Mouse (Mus musculus): ENCODE data around the gene Kcnq5. TPM values are rescaled to one million over a fixed set of nuclear protein-coding genes. Genes with fewer than 3 reads are reported as not detected.
A peak's percentile ranks its signal among the peaks of the same experiment; 100 is the strongest.

The Kcnq5 gene
- total and polyA plus RNA-seq, 2 experiments from 2014 or later, result 1.4 to 1.7 TPM

DNA sequence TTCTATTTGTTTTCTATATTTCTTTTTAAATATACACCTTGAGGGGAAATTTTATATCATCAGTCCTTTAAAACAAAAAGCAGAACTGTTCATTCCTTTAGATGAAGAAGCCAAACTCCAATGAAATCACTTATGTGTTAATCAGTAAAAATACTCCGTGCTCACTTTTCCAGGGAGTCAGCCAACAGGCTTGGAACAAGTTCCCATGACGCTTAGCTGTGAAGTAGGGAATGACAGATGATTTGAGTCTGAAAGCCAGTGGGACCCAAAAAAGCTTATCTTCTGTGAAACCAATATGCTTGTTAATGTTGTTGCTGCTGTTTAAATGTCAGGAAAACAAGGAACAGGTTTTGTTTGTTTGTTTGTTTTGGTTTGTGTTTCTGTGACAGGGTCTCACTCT is 326.3 kb downstream of the Kcnq5 start:
- TF ChIP-seq CTCF (IDR thresholded peaks at IDR 0.05; ENCODE audit: low read depth), result no peak
- TF ChIP-seq EP300 (IDR thresholded peaks at IDR 0.05; ENCODE audit: low read depth), result no peak
- Histone ChIP-seq H3K36me3 (replicated peaks; ENCODE audit: control insufficient read depth, insufficient read depth, low read length) (no peaks in the 10 kb centered on the region), H3K4me3 (ENCODE audit: low read depth, low read length) (no peak overlapping the region), H3K27ac (ENCODE audit: low read depth) (no peak overlapping the region), H3K9ac (replicated peaks; ENCODE audit: low read depth, low read length) (no peak overlapping the region), H3K27me3 (ENCODE audit: control insufficient read depth, insufficient read depth, low read length) (no peaks in the 10 kb centered on the region), H3K4me1 (ENCODE audit: control insufficient read depth, insufficient read depth) (no peaks in the 10 kb centered on the region), H3K4me2 (ENCODE audit: low read depth, low read length) (no peak overlapping the region), H3K9me3 (replicated peaks; ENCODE audit: control insufficient read depth, low read length) (no peaks in the 10 kb centered on the region)
- DNase-seq (ENCODE audit: low spot score) (peak; percentile 45), ATAC-seq (ENCODE audit: insufficient read depth, low read depth) (no peak)
- WGBS, result 30% methylated on average over 2 of the region's 2 CpGs

- DNase-seq (ENCODE audit: low spot score) (no peak), ATAC-seq (ENCODE audit: insufficient read depth, low read depth) (no peak)
- H3K27ac ChIP-seq (ENCODE audit: low read depth), result no peak overlapping the region
- H3K27me3 ChIP-seq (ENCODE audit: control insufficient read depth, insufficient read depth, low read length), result no peaks in the 10 kb centered on the region
- H3K9me3 ChIP-seq (replicated peaks; ENCODE audit: control insufficient read depth, low read length), result no peaks in the 10 kb centered on the region
- H3K4me2 ChIP-seq (ENCODE audit: low read depth, low read length), result no peak overlapping the region
- no peak overlapping the region for H3K4me3 ChIP-seq (ENCODE audit: low read depth, low read length)
- H3K9ac ChIP-seq (replicated peaks; ENCODE audit: low read depth, low read length), result no peak overlapping the region
- H3K36me3 ChIP-seq (replicated peaks; ENCODE audit: control insufficient read depth, insufficient read depth, low read length), result no peaks in the 10 kb centered on the region
- WGBS, result 39% methylated on average over 1 of the region's 1 CpGs
- H3K4me1 ChIP-seq (ENCODE audit: control insufficient read depth, insufficient read depth), result no peaks in the 10 kb centered on the region
- TF ChIP-seq CTCF (IDR thresholded peaks at IDR 0.05; ENCODE audit: low read depth) (no peak), EP300 (IDR thresholded peaks at IDR 0.05; ENCODE audit: low read depth) (no peak)
Measured at GRCm38 (mm10) chr1:21634013-21634412, 327.7 kb downstream of the Kcnq5 start.

- H3K36me3 ChIP-seq (replicated peaks; ENCODE audit: control insufficient read depth, insufficient read depth, low read length), result no peaks in the 10 kb centered on the region
- no peak for ATAC-seq (ENCODE audit: insufficient read depth, low read depth)
- TF ChIP-seq CTCF (IDR thresholded peaks at IDR 0.05; ENCODE audit: low read depth), result no peak
- TF ChIP-seq EP300 (IDR thresholded peaks at IDR 0.05; ENCODE audit: low read depth), result no peak
- H3K27ac ChIP-seq (ENCODE audit: low read depth), result no peak overlapping the region
- H3K27me3 ChIP-seq (ENCODE audit: control insufficient read depth, insufficient read depth, low read length), result no peaks in the 10 kb centered on the region
- no peak for DNase-seq (ENCODE audit: low spot score)
- WGBS, result 82% methylated on average over 2 of the region's 2 CpGs
- no peaks in the 10 kb centered on the region for H3K4me1 ChIP-seq (ENCODE audit: control insufficient read depth, insufficient read depth)
- no peak overlapping the region for H3K4me2 ChIP-seq (ENCODE audit: low read depth, low read length)
- H3K9ac ChIP-seq (replicated peaks; ENCODE audit: low read depth, low read length), result no peak overlapping the region
- H3K4me3 ChIP-seq (ENCODE audit: low read depth, low read length), result no peak overlapping the region
- H3K9me3 ChIP-seq (replicated peaks; ENCODE audit: control insufficient read depth, low read length), result no peaks in the 10 kb centered on the region
Measured at GRCm38 (mm10) chr1:21622455-21622854, 339.3 kb downstream of the Kcnq5 start.

GRCm38 (mm10) chr1:21622039-21622438 is 339.7 kb downstream of the Kcnq5 start:
- Histone ChIP-seq H3K4me1 (ENCODE audit: control insufficient read depth, insufficient read depth) (no peaks in the 10 kb centered on the region), H3K27ac (ENCODE audit: low read depth) (no peak overlapping the region), H3K27me3 (ENCODE audit: control insufficient read depth, insufficient read depth, low read length) (no peaks in the 10 kb centered on the region), H3K9ac (replicated peaks; ENCODE audit: low read depth, low read length) (no peak overlapping the region), H3K9me3 (replicated peaks; ENCODE audit: control insufficient read depth, low read length) (no peaks in the 10 kb centered on the region), H3K36me3 (replicated peaks; ENCODE audit: control insufficient read depth, insufficient read depth, low read length) (no peaks in the 10 kb centered on the region), H3K4me3 (ENCODE audit: low read depth, low read length) (no peak overlapping the region), H3K4me2 (ENCODE audit: low read depth, low read length) (no peak overlapping the region)
- DNase-seq (ENCODE audit: low spot score) (no peak), ATAC-seq (ENCODE audit: insufficient read depth, low read depth) (no peak)
- TF ChIP-seq CTCF (IDR thresholded peaks at IDR 0.05; ENCODE audit: low read depth), result no peak
- no peak for TF ChIP-seq EP300 (IDR thresholded peaks at IDR 0.05; ENCODE audit: low read depth)
- WGBS, result 56% methylated on average over 1 of the region's 1 CpGs

- H3K4me2 ChIP-seq (ENCODE audit: low read depth, low read length), result no peak overlapping the region
- no peaks in the 10 kb centered on the region for H3K36me3 ChIP-seq (replicated peaks; ENCODE audit: control insufficient read depth, insufficient read depth, low read length)
- H3K4me1 ChIP-seq (ENCODE audit: control insufficient read depth, insufficient read depth), result 0 out of 2 replicates have a peak, but pooled peaks cover 5% of the 10 kb centered on the region
- ATAC-seq (ENCODE audit: insufficient read depth, low read depth) (no peak), DNase-seq (ENCODE audit: low spot score) (no peak)
- TF ChIP-seq EP300 (IDR thresholded peaks at IDR 0.05; ENCODE audit: low read depth) (no peak), CTCF (IDR thresholded peaks at IDR 0.05; ENCODE audit: low read depth) (no peak)
- no peak overlapping the region for H3K4me3 ChIP-seq (ENCODE audit: low read depth, low read length)
- no peaks in the 10 kb centered on the region for H3K9me3 ChIP-seq (replicated peaks; ENCODE audit: control insufficient read depth, low read length)
- H3K9ac ChIP-seq (replicated peaks; ENCODE audit: low read depth, low read length), result no peak overlapping the region
- no peak overlapping the region for H3K27ac ChIP-seq (ENCODE audit: low read depth)
- no peaks in the 10 kb centered on the region for H3K27me3 ChIP-seq (ENCODE audit: control insufficient read depth, insufficient read depth, low read length)
- WGBS, result 90% methylated on average over 3 of the region's 3 CpGs
Measured at GRCm38 (mm10) chr1:21618712-21619111, 343.0 kb downstream of the Kcnq5 start.

DNA sequence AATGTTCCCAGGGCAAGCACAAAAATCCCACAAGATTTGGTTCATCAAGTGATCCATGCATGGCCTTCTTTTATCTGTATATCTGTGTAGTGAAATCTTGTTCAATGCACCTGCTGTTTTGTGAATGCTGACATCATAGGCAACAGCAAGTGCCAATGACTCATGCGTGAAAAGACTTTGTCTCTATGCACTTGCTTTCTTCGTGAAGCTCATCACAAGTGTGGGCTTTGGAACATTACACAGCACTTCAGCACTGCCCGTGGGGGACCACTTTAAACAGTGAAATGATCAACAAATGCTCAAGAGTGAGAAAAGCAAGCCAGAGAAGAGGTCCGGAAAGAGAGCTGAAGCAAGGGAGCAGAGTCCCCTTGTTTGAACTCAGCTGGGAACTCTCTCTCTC is 345.1 kb downstream of the Kcnq5 start:
- H3K27ac ChIP-seq (ENCODE audit: low read depth), result no peak overlapping the region
- peaks cover 9% of the 10 kb centered on the region; the same call in 1 of the 2 replicates for H3K4me1 ChIP-seq (ENCODE audit: control insufficient read depth, insufficient read depth)
- no peak overlapping the region for H3K9ac ChIP-seq (replicated peaks; ENCODE audit: low read depth, low read length)
- H3K9me3 ChIP-seq (replicated peaks; ENCODE audit: control insufficient read depth, low read length), result no peaks in the 10 kb centered on the region
- 50% methylated on average over 4 of the region's 4 CpGs for WGBS
- no peaks in the 10 kb centered on the region for H3K36me3 ChIP-seq (replicated peaks; ENCODE audit: control insufficient read depth, insufficient read depth, low read length)
- no peak overlapping the region for H3K4me3 ChIP-seq (ENCODE audit: low read depth, low read length)
- ATAC-seq (ENCODE audit: insufficient read depth, low read depth), result no peak
- no peak overlapping the region for H3K4me2 ChIP-seq (ENCODE audit: low read depth, low read length)
- no peaks in the 10 kb centered on the region for H3K27me3 ChIP-seq (ENCODE audit: control insufficient read depth, insufficient read depth, low read length)
- no peak for DNase-seq (ENCODE audit: low spot score)
- TF ChIP-seq CTCF (IDR thresholded peaks at IDR 0.05; ENCODE audit: low read depth), result no peak
- TF ChIP-seq EP300 (IDR thresholded peaks at IDR 0.05; ENCODE audit: low read depth), result no peak
